Mouse (Mus musculus) hindbrain, embryonic 10.5 days (tissue): ENCODE measurements around the gene Slc46a1. TPM values are rescaled to one million over a fixed set of nuclear protein-coding genes. Genes with fewer than 3 reads are reported as not detected.

Source experiments
- DNase-seq: peaks from one replicate; pipeline ENCODE4 v3.0.0-alpha.2; 2017; ENCODE audit warnings: low spot score
- H3K27ac ChIP-seq: fragments of 300-500 bp; sonication (generic); 2 replicates; pipeline ENCODE4 v1.5.1; 2016; ENCODE audit warnings: mild to moderate bottlenecking, moderate library complexity
- H3K27me3 ChIP-seq: fragments of 300-500 bp; sonication (generic); 2 replicates; pipeline ENCODE4 v1.6.1; 2016; ENCODE audit warnings: mild to moderate bottlenecking; ENCODE audit not compliant: poor library complexity, insufficient read depth, severe bottlenecking
- H3K36me3 ChIP-seq: fragments of 300-500 bp; sonication (generic); 2 replicates; pipeline ENCODE4 v1.6.1; 2016; ENCODE audit warnings: mild to moderate bottlenecking, moderate library complexity
- H3K4me1 ChIP-seq: fragments of 300-500 bp; sonication (generic); replicated peaks from 2 replicates; pipeline ENCODE4 v1.6.1; 2016; ENCODE audit warnings: mild to moderate bottlenecking
- H3K4me3 ChIP-seq: fragments of 300-500 bp; sonication (generic); 2 replicates; pipeline ENCODE4 v1.5.1; 2016; ENCODE audit warnings: mild to moderate bottlenecking, moderate library complexity
- H3K9me3 ChIP-seq: fragments of 300-500 bp; sonication (generic); 2 replicates; pipeline ENCODE4 v1.6.1; 2016; ENCODE audit warnings: mild to moderate bottlenecking, moderate library complexity
- WGBS: fragments of 180-500 bp; shearing (Covaris S2); methylation state at CpG from one replicate; pipeline ENCODE4 v1.1.7; 2016; 5-methylcytosine and 5-hydroxymethylcytosine counted together
- polyA plus RNA-seq: library from polyadenylated mRNA; unstranded; fragments of >200 nt; fragmentation: Nextera tagmentation; extraction: Ambion mirVana; gene quantifications from 2 replicates; pipeline ENCODE4 v1.2.1, GENCODE M21; 2016

Gene Slc46a1
- polyA plus RNA-seq, 1 experiment from 2014 or later = 20.2 TPM

DNA sequence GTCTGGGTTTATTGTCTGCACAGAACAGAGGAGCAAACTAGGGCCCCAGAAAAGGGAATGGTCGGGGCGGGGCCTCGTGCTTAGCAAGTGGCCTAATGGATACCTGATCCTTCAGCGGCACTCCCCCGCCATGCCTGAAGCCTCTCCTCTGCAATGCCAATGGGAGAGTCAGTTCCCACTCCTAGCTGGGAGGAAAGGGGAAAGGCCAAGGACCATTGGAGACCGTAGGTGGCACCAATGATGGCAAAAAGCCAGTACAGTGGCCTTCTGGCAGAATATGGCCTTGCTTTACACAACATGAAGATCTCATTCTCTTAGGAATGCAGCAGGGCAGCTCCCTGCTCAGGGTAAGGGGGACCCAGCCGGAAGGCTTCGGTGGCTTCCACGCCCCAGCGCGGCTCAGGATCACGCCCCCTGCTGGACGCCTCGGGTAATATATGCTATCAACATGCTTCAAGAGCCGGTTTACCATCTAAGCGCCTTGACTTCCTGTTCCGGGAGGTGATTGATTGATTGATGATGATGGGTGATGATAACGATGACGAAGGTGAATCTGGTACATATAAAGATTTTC is 29.6 kb upstream of the Slc46a1 start:
- Histone ChIP-seq H3K27ac (peak overlapping the region; percentile 69), H3K4me1 (peaks cover 10% of the 10 kb centered on the region), H3K36me3 (no peaks in the 10 kb centered on the region), H3K27me3 (0 out of 2 replicates have a peak, but pooled peaks cover 5% of the 10 kb centered on the region), H3K9me3 (no peaks in the 10 kb centered on the region), H3K4me3 (peak overlapping the region; percentile 31)
- 7% methylated on average over 19 of the region's 19 CpGs for WGBS
- DNase-seq = peak; percentile 80

DNA sequence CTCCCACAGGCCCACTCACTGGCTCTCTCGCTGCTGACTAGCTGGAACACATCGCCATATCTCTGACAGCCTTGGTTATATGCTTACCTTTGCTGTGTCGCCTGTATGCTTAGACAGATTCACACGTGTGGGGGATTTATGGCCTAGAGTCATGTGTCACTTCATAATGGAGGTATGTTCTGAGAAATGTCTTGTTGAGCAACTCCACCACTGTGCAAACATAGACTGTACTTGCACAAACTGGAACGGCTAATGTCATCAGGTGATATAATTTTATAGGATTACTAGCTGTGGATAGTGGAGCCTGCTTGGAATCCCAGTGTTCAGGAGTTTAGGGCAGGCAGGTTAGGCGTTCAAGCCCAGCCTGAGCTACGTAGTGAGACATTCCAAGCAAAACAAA is 28.3 kb upstream of the Slc46a1 start:
- Histone ChIP-seq H3K9me3 (no peaks in the 10 kb centered on the region), H3K27ac (no peak overlapping the region), H3K4me3 (no peak overlapping the region), H3K36me3 (no peaks in the 10 kb centered on the region), H3K4me1 (peaks cover 10% of the 10 kb centered on the region), H3K27me3 (0 out of 2 replicates have a peak, but pooled peaks cover 5% of the 10 kb centered on the region)
- 95% methylated on average over 7 of the region's 7 CpGs for WGBS
- DNase-seq = no peak

DNA sequence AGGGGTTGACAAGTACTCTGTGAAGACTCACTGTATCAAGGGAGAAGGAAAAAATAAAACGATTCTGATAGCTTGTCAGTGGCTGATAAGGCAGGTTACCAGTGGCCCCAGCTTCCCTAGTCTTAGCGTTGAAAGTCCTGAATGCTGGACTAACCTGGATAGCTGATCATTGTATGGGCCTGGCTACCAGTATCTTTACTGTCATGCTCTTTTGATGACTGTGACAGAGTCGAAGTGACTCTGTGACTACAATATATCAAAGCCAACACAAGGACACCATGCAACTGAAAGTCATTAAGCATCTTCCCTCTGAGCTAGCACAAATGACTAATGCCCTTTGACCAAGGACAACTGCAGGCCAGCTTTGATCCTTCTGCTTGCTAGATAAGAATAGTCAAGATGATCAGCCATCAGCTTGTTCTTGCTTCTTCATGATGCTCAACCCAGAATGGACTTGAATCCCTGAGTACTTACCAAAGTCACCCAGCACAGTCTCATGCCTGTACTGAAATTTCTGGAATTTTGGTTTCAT is 27.0 kb upstream of the Slc46a1 start:
- no peaks in the 10 kb centered on the region for H3K36me3 ChIP-seq
- H3K4me3 ChIP-seq = no peak overlapping the region
- H3K27ac ChIP-seq = no peak overlapping the region
- H3K9me3 ChIP-seq = no peaks in the 10 kb centered on the region
- 83% methylated on average over 3 of the region's 3 CpGs for WGBS
- no peak for DNase-seq
- H3K4me1 ChIP-seq = peaks cover 10% of the 10 kb centered on the region
- H3K27me3 ChIP-seq = 0 out of 2 replicates have a peak, but pooled peaks cover under 1% of the 10 kb centered on the region

DNA sequence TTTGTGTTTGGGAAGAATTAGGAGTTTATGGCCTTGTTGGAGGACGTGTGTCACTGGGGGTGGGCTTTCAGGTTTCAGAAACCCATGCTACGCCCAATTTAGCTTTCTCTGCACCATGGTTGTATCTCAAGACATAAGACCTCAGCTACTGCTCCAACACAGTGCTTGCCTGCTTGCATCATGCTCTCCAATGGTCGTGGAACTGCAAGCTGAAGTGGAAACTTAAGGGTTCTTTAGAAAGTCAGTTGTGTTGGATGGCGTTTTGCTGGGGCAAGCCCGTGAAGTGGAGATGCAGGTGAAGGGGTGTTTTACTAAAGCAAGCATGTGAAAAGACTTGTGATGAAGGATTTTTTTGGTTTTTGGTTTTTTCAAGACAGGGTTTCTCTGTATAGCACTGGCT is 22.4 kb upstream of the Slc46a1 start:
- Histone ChIP-seq H3K4me1 (no peaks in the 10 kb centered on the region), H3K4me3 (no peak overlapping the region), H3K9me3 (no peaks in the 10 kb centered on the region), H3K27ac (no peak overlapping the region), H3K36me3 (no peaks in the 10 kb centered on the region), H3K27me3 (no peaks in the 10 kb centered on the region)
- no peak for DNase-seq
- WGBS = 82% methylated on average over 5 of the region's 5 CpGs

DNA sequence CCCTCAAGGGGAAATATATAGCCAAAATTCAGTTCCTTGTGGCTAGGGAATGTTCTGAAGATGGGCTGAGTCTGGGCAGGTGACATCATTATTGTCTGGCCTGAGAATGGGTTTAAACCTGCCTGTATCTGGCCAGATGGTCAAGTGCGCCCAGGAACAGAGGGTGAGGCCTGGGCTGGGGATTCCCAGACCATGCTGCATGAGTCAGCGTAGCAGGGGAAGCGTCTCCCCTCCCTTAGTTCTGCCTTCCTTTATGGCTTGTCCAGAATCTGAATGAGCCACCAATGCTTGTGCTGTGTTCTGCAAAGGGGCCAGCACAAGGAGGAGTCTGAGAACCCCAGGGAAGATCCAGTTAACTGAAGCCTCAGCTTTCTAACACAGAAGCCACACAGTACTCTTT is 18.3 kb upstream of the Slc46a1 start:
- no peaks in the 10 kb centered on the region for H3K4me1 ChIP-seq
- H3K36me3 ChIP-seq = no peaks in the 10 kb centered on the region
- no peaks in the 10 kb centered on the region for H3K9me3 ChIP-seq
- DNase-seq = no peak
- 86% methylated on average over 3 of the region's 3 CpGs for WGBS
- H3K4me3 ChIP-seq = no peak overlapping the region
- no peak overlapping the region for H3K27ac ChIP-seq
- 0 out of 2 replicates have a peak, but pooled peaks cover 3% of the 10 kb centered on the region for H3K27me3 ChIP-seq

DNA sequence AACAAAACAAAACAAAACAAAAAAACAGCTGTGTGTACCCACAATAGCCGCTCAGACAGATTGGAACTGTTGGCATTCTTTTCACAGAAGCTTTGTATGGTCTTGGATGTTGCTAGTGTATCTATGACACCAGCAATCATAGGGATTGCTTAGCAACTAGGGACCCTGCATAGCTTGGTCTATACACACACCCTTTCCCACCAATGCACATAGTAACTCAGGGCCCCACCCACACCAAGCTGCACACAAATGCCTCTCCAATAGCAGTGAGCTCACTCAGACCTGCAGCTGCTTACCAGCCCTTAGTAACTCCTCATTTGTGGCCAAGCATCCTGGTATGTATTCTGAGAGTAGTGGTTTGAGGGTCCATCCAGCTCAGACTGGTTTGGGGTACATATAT is 17.3 kb upstream of the Slc46a1 start:
- H3K9me3 ChIP-seq = no peaks in the 10 kb centered on the region
- H3K4me3 ChIP-seq = no peak overlapping the region
- no peak overlapping the region for H3K27ac ChIP-seq
- H3K36me3 ChIP-seq = no peaks in the 10 kb centered on the region
- no peaks in the 10 kb centered on the region for H3K4me1 ChIP-seq
- no peak for DNase-seq
- 0 out of 2 replicates have a peak, but pooled peaks cover 3% of the 10 kb centered on the region for H3K27me3 ChIP-seq
- WGBS = 89% methylated on average over 1 of the region's 1 CpGs

DNA sequence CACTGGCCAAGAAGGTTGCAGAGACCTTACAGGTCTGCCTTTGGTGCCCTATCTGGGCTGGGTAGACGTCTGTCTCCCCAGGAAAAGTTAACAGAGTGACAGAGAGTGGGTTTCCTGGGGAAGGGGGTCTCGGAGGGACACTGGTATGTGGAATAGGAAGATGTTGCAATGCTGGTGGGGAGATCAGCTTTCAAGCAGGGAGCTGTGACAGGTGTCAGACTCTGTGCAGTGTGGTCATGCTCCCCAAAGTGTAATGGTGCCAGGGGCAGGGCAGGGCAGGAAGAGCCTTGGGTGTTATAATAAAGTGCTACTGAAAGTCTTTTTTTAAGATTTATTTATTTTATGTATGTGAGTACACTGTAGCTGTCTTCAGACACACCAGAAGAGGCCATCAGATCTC is 15.2 kb upstream of the Slc46a1 start:
- no peaks in the 10 kb centered on the region for H3K36me3 ChIP-seq
- 56% methylated on average over 2 of the region's 2 CpGs for WGBS
- no peak overlapping the region for H3K4me3 ChIP-seq
- H3K27me3 ChIP-seq = 0 out of 2 replicates have a peak, but pooled peaks cover 3% of the 10 kb centered on the region
- H3K9me3 ChIP-seq = no peaks in the 10 kb centered on the region
- no peak for DNase-seq
- H3K4me1 ChIP-seq = no peaks in the 10 kb centered on the region
- no peak overlapping the region for H3K27ac ChIP-seq

DNA sequence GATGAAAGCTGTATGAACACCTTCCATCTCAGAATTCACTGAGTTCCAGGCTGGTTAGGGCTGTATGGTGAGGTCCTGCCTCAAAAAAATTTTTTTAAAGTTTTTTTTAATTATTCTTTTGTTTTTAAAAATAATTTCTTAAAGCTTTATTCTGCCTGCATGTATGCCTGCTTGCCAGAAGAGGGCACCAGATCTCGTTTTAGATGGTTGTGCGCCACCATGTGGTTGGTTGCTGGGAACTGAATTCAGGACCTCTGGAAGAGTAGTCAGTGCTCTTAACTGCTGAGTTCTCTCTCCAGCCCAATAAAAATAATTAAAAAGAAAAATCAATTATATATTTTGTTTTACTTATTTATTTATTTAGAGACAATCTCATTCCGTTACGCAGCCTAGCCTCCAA is 11.8 kb upstream of the Slc46a1 start:
- WGBS = 7% methylated on average over 4 of the region's 4 CpGs
- H3K4me1 ChIP-seq = no peaks in the 10 kb centered on the region
- 0 out of 2 replicates have a peak, but pooled peaks cover 3% of the 10 kb centered on the region for H3K27me3 ChIP-seq
- no peak overlapping the region for H3K4me3 ChIP-seq
- no peak overlapping the region for H3K27ac ChIP-seq
- DNase-seq = peak; percentile 59
- no peaks in the 10 kb centered on the region for H3K9me3 ChIP-seq
- H3K36me3 ChIP-seq = no peaks in the 10 kb centered on the region

DNA sequence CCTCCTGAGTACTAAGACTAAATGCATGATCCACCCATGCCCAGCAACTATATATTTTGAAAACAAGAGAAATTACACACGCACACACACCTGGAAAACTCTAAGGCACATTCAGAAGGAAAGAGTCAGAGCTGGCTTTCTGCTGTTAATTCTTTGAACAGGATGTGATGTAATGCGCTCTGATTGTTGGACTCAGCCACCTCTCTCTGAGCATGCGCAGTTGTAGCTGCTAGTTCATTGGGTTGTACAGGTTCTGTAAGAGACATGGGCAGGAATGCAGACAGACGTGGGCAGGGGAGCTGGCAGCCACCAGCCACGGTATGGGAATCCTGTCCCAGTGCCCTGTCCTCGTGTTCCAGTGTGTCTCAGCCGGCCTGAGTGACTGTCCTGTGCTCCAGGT is 11.2 kb upstream of the Slc46a1 start:
- 68% methylated on average over 7 of the region's 7 CpGs for whole genome bisulfite sequencing
- H3K27me3 ChIP-seq = 0 out of 2 replicates have a peak, but pooled peaks cover 3% of the 10 kb centered on the region
- no peaks in the 10 kb centered on the region for H3K4me1 ChIP-seq
- H3K36me3 ChIP-seq = no peaks in the 10 kb centered on the region
- no peak overlapping the region for H3K4me3 ChIP-seq
- no peak for DNase-seq
- no peak overlapping the region for H3K27ac ChIP-seq
- no peaks in the 10 kb centered on the region for H3K9me3 ChIP-seq

DNA sequence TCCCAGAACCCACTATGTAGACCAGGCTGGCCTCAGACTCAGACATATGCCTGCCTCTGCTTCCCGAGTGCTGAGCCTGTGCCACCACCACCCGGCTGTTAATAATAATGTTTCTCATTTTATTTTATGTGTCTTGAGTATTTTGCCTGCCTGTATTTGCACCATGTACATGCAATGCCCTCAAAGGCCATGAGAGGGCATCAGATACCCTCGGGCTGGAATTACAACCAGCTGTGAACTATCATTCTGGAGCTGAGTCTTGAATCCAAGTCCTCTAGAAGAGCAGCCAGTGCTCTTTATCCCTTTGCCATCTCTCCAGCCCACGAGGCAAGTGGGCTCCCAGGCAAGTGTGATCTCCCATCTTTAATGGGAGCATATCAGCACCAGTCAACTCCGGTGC is 10.2 kb upstream of the Slc46a1 start:
- no peaks in the 10 kb centered on the region for H3K36me3 ChIP-seq
- no peak overlapping the region for H3K4me3 ChIP-seq
- H3K27ac ChIP-seq = no peak overlapping the region
- H3K9me3 ChIP-seq = no peaks in the 10 kb centered on the region
- peak; percentile 48 for DNase-seq
- 52% methylated on average over 5 of the region's 5 CpGs for WGBS
- H3K4me1 ChIP-seq = no peaks in the 10 kb centered on the region
- H3K27me3 ChIP-seq = 0 out of 2 replicates have a peak, but pooled peaks cover 1% of the 10 kb centered on the region

DNA sequence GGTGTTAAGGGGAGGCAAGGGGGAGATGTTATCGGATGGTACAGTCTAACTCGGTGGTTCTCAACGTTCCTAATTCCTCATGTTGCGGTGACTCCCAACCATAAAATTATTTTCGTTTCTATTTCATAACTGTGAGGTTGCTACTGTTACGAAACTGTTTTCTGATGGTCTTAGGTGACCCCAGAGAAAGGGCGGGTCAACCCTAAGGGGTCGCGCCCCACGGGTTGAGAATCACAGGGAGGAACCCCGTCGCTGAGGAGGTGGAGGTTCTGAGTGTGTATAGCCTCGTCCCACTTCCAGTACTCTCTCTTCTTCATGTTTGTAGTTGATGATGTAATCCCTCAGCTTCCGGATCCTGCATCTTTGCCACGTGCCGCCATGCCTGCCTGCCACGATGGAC is 6.8 kb upstream of the Slc46a1 start:
- peaks cover 10% of the 10 kb centered on the region; the same call in 1 of the 2 replicates for H3K4me1 ChIP-seq
- no peak overlapping the region for H3K4me3 ChIP-seq
- no peak overlapping the region for H3K27ac ChIP-seq
- no peaks in the 10 kb centered on the region for H3K36me3 ChIP-seq
- H3K9me3 ChIP-seq = peaks cover 5% of the 10 kb centered on the region; the same call in 1 of the 2 replicates
- no peak for DNase-seq
- WGBS = 84% methylated on average over 17 of the region's 17 CpGs
- H3K27me3 ChIP-seq = no peaks in the 10 kb centered on the region

DNA sequence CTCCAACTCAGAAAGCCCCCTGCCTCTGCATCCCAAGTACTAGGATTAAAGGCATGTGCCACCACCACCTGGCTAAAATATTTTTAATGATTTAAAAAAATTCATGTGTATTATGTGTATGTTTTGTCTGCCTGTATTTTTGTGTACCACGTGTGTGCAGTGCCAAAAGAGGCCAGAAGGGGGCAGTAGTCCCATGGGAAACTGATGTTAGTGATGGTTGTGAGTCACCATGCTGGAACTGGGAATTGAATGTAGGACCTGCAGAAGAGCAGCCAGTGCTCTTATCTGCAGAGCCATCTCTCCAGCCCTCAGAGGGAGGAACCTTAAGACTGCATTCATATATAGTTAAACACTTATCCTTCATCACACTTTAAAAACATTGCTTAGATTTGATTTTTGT is 3.6 kb upstream of the Slc46a1 start:
- peak; percentile 11 for DNase-seq
- H3K4me3 ChIP-seq = no peak overlapping the region
- 67% methylated on average over 1 of the region's 1 CpGs for WGBS

DNA sequence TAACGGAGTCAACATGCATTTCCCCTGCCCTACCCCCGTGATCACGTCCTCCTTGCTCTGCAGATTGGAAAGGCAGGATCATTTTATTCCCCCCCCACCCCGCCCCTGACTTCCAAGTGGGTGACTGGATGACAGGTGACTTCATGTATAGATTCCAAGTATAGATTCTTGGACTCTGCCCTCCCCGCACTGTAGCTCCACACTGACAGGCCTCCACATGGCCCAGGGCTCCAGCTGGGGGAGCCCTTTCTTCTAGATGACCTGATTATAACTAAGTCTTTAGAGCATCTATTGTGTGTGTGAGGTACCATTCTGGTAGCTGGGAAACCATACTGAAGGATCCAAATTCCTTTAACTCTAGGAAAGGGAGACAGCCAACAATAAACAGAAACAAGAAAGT is 2.8 kb upstream of the Slc46a1 start:
- no peaks in the 10 kb centered on the region for H3K36me3 ChIP-seq
- 79% methylated on average over 5 of the region's 5 CpGs for WGBS
- no peak for DNase-seq
- H3K27me3 ChIP-seq = no peaks in the 10 kb centered on the region
- H3K27ac ChIP-seq = no peak overlapping the region
- H3K4me3 ChIP-seq = no peak overlapping the region
- peaks cover 32% of the 10 kb centered on the region for H3K4me1 ChIP-seq
- peaks cover 5% of the 10 kb centered on the region; the same call in 1 of the 2 replicates for H3K9me3 ChIP-seq

More for the DNA sequence above, 3.6 kb upstream of the Slc46a1 start:
- peaks cover 31% of the 10 kb centered on the region for H3K4me1 ChIP-seq
- H3K27ac ChIP-seq = no peak overlapping the region
- no peaks in the 10 kb centered on the region for H3K27me3 ChIP-seq
- peaks cover 5% of the 10 kb centered on the region; the same call in 1 of the 2 replicates for H3K9me3 ChIP-seq
- H3K36me3 ChIP-seq = no peaks in the 10 kb centered on the region
